Mouse (Mus musculus) liver, embryonic 12.5 days (tissue): ENCODE data around the gene Ccin. TPM values are rescaled to one million over a fixed set of nuclear protein-coding genes. Genes with fewer than 3 reads are reported as not detected.

ENCODE experiments used
- ATAC-seq: fragments of 200-750 bp; cut with Nextera tagmentation; 2 replicates; pipeline ENCODE4 v1.8.0; 2017; ENCODE audit warnings: moderate number of reproducible peaks, mild to moderate bottlenecking, moderate library complexity
- H3K27ac ChIP-seq: fragments of 300-500 bp; sonication (generic); 2 replicates; pipeline ENCODE4 v1.5.1; 2016; ENCODE audit warnings: mild to moderate bottlenecking
- H3K27me3 ChIP-seq: fragments of 300-500 bp; sonication (generic); replicated peaks from 2 replicates; pipeline ENCODE4 v1.6.1; 2016; ENCODE audit warnings: mild to moderate bottlenecking, moderate library complexity
- H3K36me3 ChIP-seq: fragments of 300-500 bp; sonication (generic); 2 replicates; pipeline ENCODE4 v1.6.1; 2016; ENCODE audit warnings: mild to moderate bottlenecking, moderate library complexity
- H3K4me1 ChIP-seq: fragments of 300-500 bp; sonication (generic); 2 replicates; pipeline ENCODE4 v1.6.1; 2016
- H3K4me2 ChIP-seq: fragments of 300-500 bp; sonication (generic); 2 replicates; pipeline ENCODE4 v1.6.1; 2016; ENCODE audit warnings: mild to moderate bottlenecking, moderate library complexity
- H3K4me3 ChIP-seq: fragments of 300-500 bp; sonication (generic); 2 replicates; pipeline ENCODE4 v1.5.1; 2016; ENCODE audit warnings: mild to moderate bottlenecking, moderate library complexity
- H3K9ac ChIP-seq: fragments of 300-500 bp; sonication (generic); 2 replicates; pipeline ENCODE4 v1.6.1; 2016; ENCODE audit warnings: mild to moderate bottlenecking, moderate library complexity
- H3K9me3 ChIP-seq: fragments of 300-500 bp; sonication (generic); replicated peaks from 2 replicates; pipeline ENCODE4 v1.6.1; 2016; ENCODE audit warnings: mild to moderate bottlenecking, moderate library complexity
- WGBS: fragments of 180-500 bp; shearing (Covaris S2); methylation state at CpG from one replicate; pipeline ENCODE4 v1.1.7; 2016; ENCODE audit not compliant: insufficient replicate concordance; 5-methylcytosine and 5-hydroxymethylcytosine counted together
- polyA plus RNA-seq: library from polyadenylated mRNA; unstranded; fragments of >200 nt; fragmentation: Nextera tagmentation; extraction: Ambion mirVana; gene quantifications from 2 replicates; pipeline ENCODE4 v1.2.1, GENCODE M21; 2016

The Ccin gene
- polyA plus RNA-seq, 1 experiment from 2014 or later, result not detected

DNA sequence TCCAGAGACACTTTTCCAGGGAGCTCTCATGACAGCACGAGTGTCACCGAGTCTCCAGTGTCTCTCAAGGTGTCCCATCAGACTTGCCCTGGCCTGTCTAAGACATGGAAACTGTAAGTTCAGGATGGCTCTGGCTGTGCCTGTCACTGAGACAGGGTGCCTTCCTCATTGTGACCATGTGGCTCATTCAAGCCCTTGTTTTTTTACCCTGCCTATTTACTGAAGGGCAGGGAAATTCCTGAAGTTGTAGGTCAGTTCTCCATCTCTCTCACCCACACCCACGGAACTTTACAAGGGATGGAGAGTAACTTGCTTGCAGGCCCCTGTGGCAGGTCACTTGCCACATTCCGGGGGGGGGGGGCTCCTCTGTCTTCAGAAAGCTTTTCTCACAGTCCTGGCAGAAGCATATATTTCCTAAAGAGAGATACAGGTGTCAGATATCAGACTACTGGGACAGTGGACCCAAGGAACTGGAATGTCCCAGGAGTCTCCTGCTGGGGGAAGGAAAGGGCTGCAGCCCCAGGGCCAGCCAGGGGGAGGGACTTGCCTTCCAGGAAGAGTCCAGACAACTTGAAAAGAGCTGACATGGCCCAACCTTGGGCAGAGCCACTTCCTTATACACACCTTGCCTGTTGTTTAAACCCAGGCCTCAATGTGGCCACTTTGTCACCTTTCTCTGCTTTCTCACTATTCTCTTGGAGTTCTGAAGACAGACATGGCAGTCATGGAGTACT lies 18.2 kb upstream of the Ccin start:
- H3K4me1 ChIP-seq, result peaks cover 97% of the 10 kb centered on the region
- H3K27me3 ChIP-seq, result no peaks in the 10 kb centered on the region
- peak overlapping the region; percentile 28; the same call in 1 of the 2 replicates for H3K4me3 ChIP-seq
- H3K4me2 ChIP-seq, result peak overlapping the region; percentile 74
- no peaks in the 10 kb centered on the region for H3K9me3 ChIP-seq
- 43% methylated on average over 4 of the region's 4 CpGs for WGBS
- peak overlapping the region; percentile 91 for H3K27ac ChIP-seq
- H3K9ac ChIP-seq, result peak overlapping the region; percentile 66
- ATAC-seq, result peak; percentile 6; the same call in 1 of the 2 replicates
- H3K36me3 ChIP-seq, result peaks cover 6% of the 10 kb centered on the region

- ATAC-seq, result no peak
- no peak overlapping the region for H3K4me3 ChIP-seq
- 56% methylated on average over 7 of the region's 7 CpGs for WGBS
- peaks cover 15% of the 10 kb centered on the region for H3K36me3 ChIP-seq
- no peaks in the 10 kb centered on the region for H3K9me3 ChIP-seq
- H3K9ac ChIP-seq, result peak overlapping the region; percentile 66; the same call in 1 of the 2 replicates
- H3K4me2 ChIP-seq, result peak overlapping the region; percentile 74
- no peaks in the 10 kb centered on the region for H3K27me3 ChIP-seq
- H3K27ac ChIP-seq, result peak overlapping the region; percentile 91
- peaks cover 97% of the 10 kb centered on the region for H3K4me1 ChIP-seq
Observed at GRCm38 (mm10) chr4:43965856-43966535, 17.3 kb upstream of the Ccin start.

DNA sequence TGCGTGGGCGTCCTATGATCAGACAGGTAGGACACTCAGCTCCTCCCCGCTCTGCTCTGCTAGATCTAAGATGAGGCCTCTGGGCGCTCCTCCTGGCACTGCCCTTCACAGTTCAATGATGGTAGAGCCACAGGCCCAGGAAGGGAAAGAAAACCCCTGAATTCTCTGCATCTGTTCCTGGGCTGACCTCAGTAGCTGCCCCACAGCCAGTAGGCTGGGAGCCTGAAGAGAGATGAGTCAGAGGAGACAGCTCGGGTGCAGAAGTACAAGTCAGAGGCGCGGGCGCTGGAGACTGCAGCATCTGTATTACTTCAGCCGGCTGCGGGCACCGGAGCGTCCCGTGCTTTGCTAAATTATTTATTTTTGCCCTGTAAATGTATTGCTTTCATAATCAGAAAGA lies 14.6 kb upstream of the Ccin start:
- Histone ChIP-seq H3K9ac (0 out of 2 replicates have a peak overlapping the region, but pooled peaks have one; percentile 1), H3K27ac (0 out of 2 replicates have a peak overlapping the region, but pooled peaks have one; percentile 10), H3K4me1 (peaks cover 96% of the 10 kb centered on the region), H3K4me3 (no peak overlapping the region), H3K4me2 (no peak overlapping the region), H3K9me3 (no peaks in the 10 kb centered on the region), H3K36me3 (peaks cover 19% of the 10 kb centered on the region), H3K27me3 (no peaks in the 10 kb centered on the region)
- 78% methylated on average over 13 of the region's 13 CpGs for WGBS
- ATAC-seq, result no peak

GRCm38 (mm10) chr4:43969373-43969772 lies 13.9 kb upstream of the Ccin start:
- no peak overlapping the region for H3K9ac ChIP-seq
- no peak overlapping the region for H3K4me3 ChIP-seq
- 30% methylated on average over 4 of the region's 4 CpGs for WGBS
- 0 out of 2 replicates have a peak overlapping the region, but pooled peaks have one; percentile 48 for H3K27ac ChIP-seq
- H3K27me3 ChIP-seq, result no peaks in the 10 kb centered on the region
- H3K9me3 ChIP-seq, result no peaks in the 10 kb centered on the region
- peaks cover 22% of the 10 kb centered on the region for H3K36me3 ChIP-seq
- H3K4me1 ChIP-seq, result peaks cover 95% of the 10 kb centered on the region
- ATAC-seq, result no peak
- no peak overlapping the region for H3K4me2 ChIP-seq

- Histone ChIP-seq H3K4me1 (peaks cover 91% of the 10 kb centered on the region), H3K36me3 (peaks cover 27% of the 10 kb centered on the region), H3K27ac (0 out of 2 replicates have a peak overlapping the region, but pooled peaks have one; percentile 27), H3K27me3 (no peaks in the 10 kb centered on the region), H3K9me3 (no peaks in the 10 kb centered on the region), H3K9ac (0 out of 2 replicates have a peak overlapping the region, but pooled peaks have one; percentile 25), H3K4me3 (no peak overlapping the region), H3K4me2 (no peak overlapping the region)
- WGBS, result 89% methylated on average over 20 of the region's 20 CpGs
- ATAC-seq, result no peak
Observed at GRCm38 (mm10) chr4:43970393-43971330, 12.6 kb upstream of the Ccin start.

DNA sequence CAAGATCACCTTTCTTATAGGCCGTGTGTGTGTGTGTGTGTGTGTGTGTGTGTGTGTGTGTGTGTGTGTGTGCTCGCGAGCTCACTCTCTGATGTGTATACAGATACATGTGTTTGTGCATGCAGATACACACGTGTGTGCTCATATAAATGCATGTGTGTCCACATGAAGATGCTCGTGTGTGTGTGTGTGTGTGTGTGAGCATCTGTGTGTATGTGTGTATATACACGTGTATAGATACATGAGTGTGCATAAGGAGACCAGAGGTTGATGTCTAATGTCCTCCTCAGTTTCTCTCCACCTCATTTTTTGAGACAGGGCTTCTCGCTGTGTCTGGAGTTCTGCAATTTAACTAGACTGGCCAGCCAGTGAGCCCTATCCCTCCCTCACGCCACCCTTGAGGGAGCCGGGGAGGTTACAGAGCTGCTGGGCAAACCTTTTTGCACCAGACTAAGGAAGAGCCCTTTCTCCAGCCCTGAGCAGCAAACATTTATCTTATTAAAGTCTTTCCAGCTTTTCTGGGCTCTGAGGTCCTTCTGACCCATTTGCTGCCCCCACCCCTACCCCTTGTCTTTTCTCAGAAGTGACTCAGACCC lies 11.6 kb upstream of the Ccin start:
- ATAC-seq, result peak; percentile 12; the same call in 1 of the 2 replicates
- Histone ChIP-seq H3K4me3 (peak overlapping the region; percentile 9; the same call in 1 of the 2 replicates), H3K36me3 (peaks cover 34% of the 10 kb centered on the region), H3K9me3 (no peaks in the 10 kb centered on the region), H3K4me1 (peaks cover 87% of the 10 kb centered on the region), H3K27me3 (no peaks in the 10 kb centered on the region), H3K4me2 (peak overlapping the region; percentile 50), H3K9ac (peak overlapping the region; percentile 22; the same call in 1 of the 2 replicates), H3K27ac (peak overlapping the region; percentile 79)
- 50% methylated on average over 9 of the region's 9 CpGs for WGBS

- WGBS, result 5% methylated on average over 8 of the region's 8 CpGs
- peak overlapping the region; percentile 50 for H3K4me2 ChIP-seq
- peak overlapping the region; percentile 22; the same call in 1 of the 2 replicates for H3K9ac ChIP-seq
- H3K36me3 ChIP-seq, result peaks cover 36% of the 10 kb centered on the region
- H3K4me1 ChIP-seq, result peaks cover 82% of the 10 kb centered on the region
- peak; percentile 49 for ATAC-seq
- no peaks in the 10 kb centered on the region for H3K27me3 ChIP-seq
- H3K4me3 ChIP-seq, result peak overlapping the region; percentile 9; the same call in 1 of the 2 replicates
- H3K27ac ChIP-seq, result peak overlapping the region; percentile 79
- no peaks in the 10 kb centered on the region for H3K9me3 ChIP-seq
Observed at GRCm38 (mm10) chr4:43972137-43972591, 11.1 kb upstream of the Ccin start.

DNA sequence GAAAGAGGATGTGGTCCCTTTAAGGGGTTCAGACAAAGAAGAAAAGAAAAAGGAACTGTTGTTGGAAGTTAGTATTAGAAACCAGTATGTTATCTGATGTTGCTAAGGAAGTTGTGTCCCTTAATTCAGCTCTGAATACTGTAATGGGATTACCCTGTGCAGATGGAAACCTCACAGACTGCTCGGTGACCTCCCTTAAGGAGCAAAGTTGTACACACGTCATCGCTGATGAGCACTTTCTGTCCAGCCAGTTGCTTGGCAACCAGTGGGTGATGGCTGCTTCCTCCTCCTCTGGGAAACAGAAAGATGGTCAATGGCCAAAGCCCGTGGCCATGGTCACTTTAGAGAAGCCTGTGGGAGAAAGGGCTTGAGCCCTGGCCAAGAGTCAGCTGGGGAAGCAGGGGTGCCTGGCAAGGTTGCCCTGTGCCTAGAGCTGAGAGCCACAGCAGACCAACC lies 9.7 kb upstream of the Ccin start:
- Histone ChIP-seq H3K9ac (no peak overlapping the region), H3K4me1 (peaks cover 74% of the 10 kb centered on the region), H3K9me3 (no peaks in the 10 kb centered on the region), H3K4me3 (no peak overlapping the region), H3K4me2 (no peak overlapping the region), H3K36me3 (peaks cover 47% of the 10 kb centered on the region), H3K27me3 (no peaks in the 10 kb centered on the region), H3K27ac (peak overlapping the region; percentile 64)
- ATAC-seq, result no peak
- WGBS, result 31% methylated on average over 4 of the region's 4 CpGs

GRCm38 (mm10) chr4:43974914-43975616 lies 8.2 kb upstream of the Ccin start:
- Histone ChIP-seq H3K9ac (no peak overlapping the region), H3K27ac (peak overlapping the region; percentile 64; the same call in 1 of the 2 replicates), H3K4me2 (no peak overlapping the region), H3K4me1 (peaks cover 66% of the 10 kb centered on the region), H3K9me3 (no peaks in the 10 kb centered on the region), H3K4me3 (no peak overlapping the region), H3K27me3 (no peaks in the 10 kb centered on the region), H3K36me3 (peaks cover 48% of the 10 kb centered on the region)
- 57% methylated on average over 10 of the region's 10 CpGs for WGBS
- peak; percentile 28; the same call in 1 of the 2 replicates for ATAC-seq

DNA sequence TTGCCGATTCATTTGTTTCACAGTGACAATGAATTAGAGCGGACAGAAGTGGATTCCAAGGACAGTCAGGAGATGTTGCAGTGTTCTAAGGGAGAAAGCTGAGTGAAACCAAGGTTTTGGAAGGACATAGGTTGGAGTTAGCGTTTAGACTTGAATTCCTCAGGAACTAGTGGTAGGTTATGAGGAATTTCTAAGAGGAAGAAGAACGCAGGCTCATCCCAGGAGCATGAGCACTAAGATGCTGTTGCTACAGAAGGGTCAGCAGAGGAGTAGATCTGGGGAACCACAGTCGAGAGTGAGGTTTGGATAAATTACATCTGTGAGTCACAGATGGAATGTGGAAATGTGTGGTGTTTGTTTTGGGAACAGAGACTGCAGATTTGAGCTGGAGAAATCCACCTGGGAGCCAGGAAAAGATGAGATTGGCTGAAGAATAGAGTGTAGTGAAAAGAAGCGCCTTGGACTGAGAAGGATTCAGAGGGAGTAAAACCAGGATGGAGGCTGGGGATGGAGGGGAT lies 7.0 kb upstream of the Ccin start:
- peak overlapping the region; percentile 26; the same call in 1 of the 2 replicates for H3K27ac ChIP-seq
- WGBS, result 82% methylated on average over 6 of the region's 6 CpGs
- no peaks in the 10 kb centered on the region for H3K27me3 ChIP-seq
- H3K4me1 ChIP-seq, result peaks cover 58% of the 10 kb centered on the region
- no peak for ATAC-seq
- no peak overlapping the region for H3K9ac ChIP-seq
- no peaks in the 10 kb centered on the region for H3K9me3 ChIP-seq
- no peak overlapping the region for H3K4me3 ChIP-seq
- peaks cover 38% of the 10 kb centered on the region for H3K36me3 ChIP-seq
- H3K4me2 ChIP-seq, result no peak overlapping the region
